Mouse (Mus musculus) bone marrow, adult 2 months (tissue): ENCODE results near the gene Trpv6. TPM values are rescaled to one million over a fixed set of nuclear protein-coding genes. Genes with fewer than 3 reads are reported as not detected.

Experiments
- H3K27ac ChIP-seq: fragments of 200-500 bp; 2 replicates; pipeline ENCODE4 v1.5.1; 2012; ENCODE audit warnings: low read depth, mild to moderate bottlenecking, control low read depth, inconsistent platforms, low read length; ENCODE audit not compliant: control insufficient read depth, poor library complexity, insufficient read depth
- H3K4me1 ChIP-seq: fragments of 200-500 bp; 2 replicates; pipeline ENCODE4 v1.6.1; 2011; ENCODE audit warnings: low read length; ENCODE audit not compliant: control insufficient read depth, insufficient read depth
- H3K4me3 ChIP-seq: fragments of 200-500 bp; replicated peaks from 2 replicates; pipeline ENCODE3; 2011; ENCODE audit warnings: mild to moderate bottlenecking, low read depth, low read length, control low read depth; ENCODE audit not compliant: control insufficient read depth
- CTCF ChIP-seq: fragments of 200-500 bp; IDR thresholded peaks from 2 replicates; pipeline ENCODE4 v1.5.1; 2011; ENCODE audit warnings: low read length, control low read depth; ENCODE audit not compliant: control insufficient read depth, insufficient read depth
- POLR2A ChIP-seq: fragments of 200-500 bp; IDR thresholded peaks from 2 replicates; pipeline ENCODE4 v1.6.1; 2011; ENCODE audit warnings: low read depth, mild to moderate bottlenecking, control low read depth, low read length, borderline replicate concordance; ENCODE audit not compliant: control insufficient read depth
- WGBS: fragments of 180-500 bp; shearing (Covaris S2); methylation state at CpG from one replicate; pipeline ENCODE4 v1.1.7; 2018; 5-methylcytosine and 5-hydroxymethylcytosine counted together
- polyA plus RNA-seq: library from polyadenylated mRNA; stranded (reverse); fragments of >200 nt; gene quantifications from 2 replicates; pipeline ENCODE4 v1.2.4, GENCODE M21; 2011; ENCODE audit warnings: low replicate concordance; ENCODE audit not compliant: missing spikeins, insufficient read depth, insufficient read length

Gene Trpv6
- polyA plus RNA-seq, 1 experiment: not detected

DNA sequence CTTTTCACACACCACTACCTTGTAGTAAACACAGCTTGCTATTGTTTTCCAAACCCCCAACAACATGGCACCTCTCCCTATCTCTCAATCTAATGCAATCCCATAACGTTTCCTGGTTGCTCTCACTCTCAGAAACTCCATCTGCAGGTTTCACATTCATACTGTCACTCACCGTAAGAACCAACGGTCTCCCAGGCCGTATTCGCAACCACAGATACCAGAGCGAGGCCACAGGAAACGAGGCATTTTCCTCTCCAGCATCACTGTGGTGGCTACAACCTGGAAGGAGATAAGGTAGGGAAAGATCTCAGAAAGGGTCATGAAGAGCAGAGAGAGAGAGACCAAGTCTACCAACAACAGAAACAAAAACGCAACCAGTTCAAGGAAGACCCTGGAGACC is 18.4 kb upstream of the Trpv6 start:
- H3K4me1 ChIP-seq: no peaks in the 10 kb centered on the region
- no peak overlapping the region for H3K4me3 ChIP-seq
- 9% methylated on average over 8 of the region's 8 CpGs for WGBS
- no peak for TF ChIP-seq CTCF
- no peak for TF ChIP-seq POLR2A
- no peak overlapping the region for H3K27ac ChIP-seq

DNA sequence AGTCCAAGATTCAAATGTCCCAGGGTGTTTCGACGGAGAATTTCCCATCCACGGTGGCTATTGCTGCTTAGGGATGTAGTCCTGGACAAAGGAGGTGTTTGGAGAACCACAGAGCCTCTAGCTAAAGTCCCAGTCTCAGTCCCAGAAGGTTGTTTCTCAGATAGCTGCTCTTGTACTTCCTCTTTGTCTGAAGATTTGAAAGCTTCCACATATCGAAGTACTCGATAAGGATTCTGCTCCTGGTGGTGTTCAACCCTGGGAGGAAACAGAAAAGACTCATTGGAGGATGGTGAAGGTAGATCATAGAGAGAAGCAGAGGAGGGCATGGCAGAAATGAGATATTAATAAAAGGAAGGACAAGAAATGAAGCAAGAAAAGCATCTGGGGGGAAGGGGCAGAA is 17.0 kb upstream of the Trpv6 start:
- no peak for TF ChIP-seq POLR2A
- Histone ChIP-seq H3K27ac (no peak overlapping the region), H3K4me1 (no peaks in the 10 kb centered on the region), H3K4me3 (no peak overlapping the region)
- WGBS: 43% methylated on average over 5 of the region's 5 CpGs

DNA sequence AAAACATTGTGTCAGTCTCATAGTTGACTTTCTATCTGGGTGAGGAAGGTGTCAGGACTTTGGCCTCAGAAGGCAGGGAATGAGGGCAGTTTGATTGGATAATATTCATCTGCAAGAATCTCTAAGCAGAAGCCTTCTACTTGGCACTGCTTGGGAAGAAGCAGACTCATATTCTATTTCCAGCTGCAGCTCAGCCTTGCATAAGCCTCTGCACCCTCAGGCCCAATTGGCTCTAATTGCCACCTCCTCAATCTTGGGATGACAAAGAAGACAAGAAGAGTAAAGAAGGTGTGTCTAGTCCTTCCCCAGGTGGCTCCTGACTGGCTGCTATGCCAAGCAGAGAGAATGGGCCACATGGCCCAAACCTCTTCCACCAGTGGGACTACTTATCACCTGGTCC is 10.5 kb upstream of the Trpv6 start:
- no peaks in the 10 kb centered on the region for H3K4me1 ChIP-seq
- TF ChIP-seq CTCF: no peak
- TF ChIP-seq POLR2A: no peak

DNA sequence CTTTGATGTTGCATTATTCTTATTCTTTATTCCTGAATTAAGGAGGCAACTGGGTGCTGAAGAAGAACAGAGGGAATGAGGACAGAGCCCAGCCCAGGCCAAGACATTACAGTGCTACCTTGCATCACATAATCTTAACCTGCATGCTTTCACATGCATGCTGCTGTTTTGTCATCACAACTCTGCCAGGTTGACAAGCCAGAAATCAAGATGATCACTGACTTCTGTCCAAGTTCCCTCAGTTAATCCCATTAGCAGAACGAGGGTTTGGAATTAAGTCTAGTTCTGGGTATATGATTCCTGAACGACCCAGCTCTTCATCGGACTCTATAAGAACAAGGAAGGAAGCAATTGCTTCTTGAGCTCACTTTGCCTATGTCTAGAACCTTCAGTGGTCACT is 10.0 kb upstream of the Trpv6 start:
- no peaks in the 10 kb centered on the region for H3K4me1 ChIP-seq
- H3K4me3 ChIP-seq: no peak overlapping the region
- no peak overlapping the region for H3K27ac ChIP-seq
- 72% methylated on average over 3 of the region's 3 CpGs for WGBS
- TF ChIP-seq CTCF (no peak), POLR2A (no peak)

More for the DNA sequence above, 10.5 kb upstream of the Trpv6 start:
- Histone ChIP-seq H3K4me3 (no peak overlapping the region), H3K27ac (no peak overlapping the region)

DNA sequence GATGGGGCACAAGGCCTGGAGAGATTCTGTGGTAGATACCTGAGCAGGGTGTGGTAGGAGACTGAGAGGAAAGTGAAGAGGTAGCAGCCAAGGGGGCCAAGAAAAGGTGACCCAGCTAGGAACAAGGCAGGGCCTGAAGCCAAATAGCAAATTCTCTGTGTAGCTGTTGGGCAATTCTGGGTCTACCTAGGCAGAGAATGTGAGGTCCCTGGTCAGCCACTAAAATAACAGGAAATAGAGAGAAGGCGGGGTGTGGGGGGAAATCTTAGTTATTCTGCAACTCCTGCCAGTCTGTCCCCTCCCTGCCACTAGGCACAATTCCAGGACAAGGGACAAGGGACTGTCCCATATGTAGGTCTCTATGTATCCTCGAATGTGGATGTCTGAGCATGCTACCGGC is 7.0 kb upstream of the Trpv6 start:
- no peak overlapping the region for H3K4me3 ChIP-seq
- H3K4me1 ChIP-seq: no peaks in the 10 kb centered on the region
- H3K27ac ChIP-seq: no peak overlapping the region
- TF ChIP-seq CTCF: no peak
- no peak for TF ChIP-seq POLR2A
- WGBS: 42% methylated on average over 3 of the region's 3 CpGs

DNA sequence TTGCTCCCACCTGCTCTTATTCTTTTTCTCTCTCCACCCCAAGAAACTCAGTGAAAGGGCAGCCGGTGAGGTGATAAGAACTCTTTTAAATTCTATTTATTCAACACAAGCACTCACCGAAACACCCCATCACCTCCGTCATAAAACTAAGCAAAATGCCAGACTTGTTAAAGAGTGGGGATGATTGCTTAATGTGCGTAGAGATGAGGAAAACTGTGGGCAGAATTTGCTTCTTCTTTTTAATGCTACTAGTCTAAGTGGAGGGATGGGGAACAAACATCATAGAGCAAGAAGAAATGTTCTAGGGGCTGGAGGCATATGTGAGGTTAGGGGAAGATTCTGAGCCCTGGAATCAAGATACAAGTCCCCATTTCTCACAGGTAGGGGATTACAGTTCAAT is 6.6 kb upstream of the Trpv6 start:
- no peak overlapping the region for H3K4me3 ChIP-seq
- 42% methylated on average over 4 of the region's 4 CpGs for WGBS
- no peaks in the 10 kb centered on the region for H3K4me1 ChIP-seq
- TF ChIP-seq CTCF: no peak
- TF ChIP-seq POLR2A: no peak
- H3K27ac ChIP-seq: no peak overlapping the region

DNA sequence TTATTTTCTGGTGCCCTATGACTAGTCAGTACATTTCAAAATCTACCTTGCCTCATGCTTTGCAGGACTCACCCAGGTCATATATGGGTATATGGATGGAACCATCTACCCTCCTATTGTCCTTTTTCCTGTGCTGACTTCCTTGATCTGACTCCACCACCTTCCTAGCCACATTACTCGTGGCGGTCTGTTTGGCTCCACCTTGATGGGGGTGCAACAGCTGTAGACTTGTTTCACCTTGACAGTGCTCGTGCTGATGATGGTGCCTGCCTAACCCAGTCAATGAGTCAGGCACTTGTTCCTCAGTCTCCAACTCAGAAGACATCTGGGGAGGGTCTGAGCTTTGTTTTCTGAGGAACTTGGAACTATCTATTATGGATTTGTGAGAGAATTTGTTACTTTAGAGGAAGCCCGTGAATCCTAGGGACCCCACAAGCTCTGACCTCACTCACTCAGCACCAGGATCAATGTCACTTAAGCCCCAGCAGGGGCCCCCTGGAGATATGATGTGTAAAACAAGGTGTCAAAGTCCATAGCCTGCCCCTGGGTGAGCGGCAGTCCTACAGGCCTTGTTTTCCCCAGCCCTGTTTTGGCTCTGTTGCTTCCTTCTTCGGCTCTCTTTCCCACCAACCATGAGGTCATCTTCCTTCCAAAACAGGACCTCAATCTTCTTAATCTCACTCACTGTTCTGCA is 5.1 kb upstream of the Trpv6 start:
- Histone ChIP-seq H3K4me3 (no peak overlapping the region), H3K27ac (no peak overlapping the region), H3K4me1 (no peaks in the 10 kb centered on the region)
- 73% methylated on average over 6 of the region's 6 CpGs for WGBS
- TF ChIP-seq CTCF (no peak), POLR2A (no peak)

DNA sequence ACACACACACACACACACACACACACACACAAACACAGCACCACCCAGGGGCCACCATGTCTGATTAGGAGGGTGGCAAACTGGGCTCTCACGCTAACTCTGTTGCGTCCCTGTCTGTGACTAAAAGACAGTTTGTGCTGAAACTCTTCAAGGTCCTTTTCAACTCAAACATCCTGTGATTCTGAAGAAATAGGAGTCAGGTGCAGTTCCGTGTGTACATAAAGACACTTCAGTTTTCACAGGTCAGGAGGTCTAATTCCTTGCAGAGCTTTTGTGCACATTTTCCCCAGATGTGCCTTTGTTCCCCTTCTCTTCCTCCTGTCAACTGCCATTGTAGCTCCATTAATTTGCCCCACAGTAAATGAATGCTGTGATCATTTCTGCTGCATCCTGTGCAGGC is 4.2 kb upstream of the Trpv6 start:
- Histone ChIP-seq H3K4me3 (no peak overlapping the region), H3K27ac (no peak overlapping the region), H3K4me1 (no peaks in the 10 kb centered on the region)
- TF ChIP-seq CTCF: no peak
- no peak for TF ChIP-seq POLR2A
- 83% methylated on average over 3 of the region's 3 CpGs for WGBS

DNA sequence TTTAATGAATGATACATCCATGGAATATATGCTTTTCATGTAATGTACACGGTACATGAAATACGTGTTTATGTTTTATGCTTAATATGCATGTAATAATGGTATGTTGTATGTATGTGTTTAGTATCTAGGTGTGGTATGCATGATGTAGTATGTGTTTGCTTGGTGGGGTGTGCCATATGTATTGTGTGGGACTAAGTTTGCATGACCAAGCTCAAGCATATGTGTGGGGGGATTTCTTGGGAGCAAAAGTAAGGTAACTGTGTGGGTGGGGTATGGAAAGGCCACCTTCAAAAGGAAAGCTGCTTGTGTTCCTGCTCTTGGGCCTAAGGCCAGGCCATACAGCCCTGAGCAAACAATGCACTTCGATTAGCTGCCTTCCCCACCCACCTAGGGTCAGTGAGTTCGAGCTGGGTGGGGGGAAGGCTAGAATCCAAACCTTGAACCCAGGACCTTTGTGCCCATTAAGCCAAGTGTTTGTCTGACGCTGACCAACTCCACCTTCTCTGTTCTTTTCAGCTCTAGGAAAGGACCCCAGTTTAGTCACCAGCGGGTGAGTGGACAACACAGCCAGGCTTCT is 1.8 kb upstream of the Trpv6 start:
- Histone ChIP-seq H3K27ac (no peak overlapping the region), H3K4me1 (no peaks in the 10 kb centered on the region), H3K4me3 (no peak overlapping the region)
- TF ChIP-seq POLR2A (no peak), CTCF (no peak)
- 79% methylated on average over 6 of the region's 6 CpGs for WGBS
